Mouse (Mus musculus): Measurements from ENCODE around the gene Olfr785. TPM values are rescaled to one million over a fixed set of nuclear protein-coding genes. Genes with fewer than 3 reads are reported as not detected.
"Not testable (repeated sequence)": the region's sequence is repeated elsewhere in the genome, so short reads cannot be mapped to it uniquely, and the experiment has no call there.

The Olfr785 gene
- not detected in 2 replicates for total RNA-seq (2014; rRNA removed)
- polyA plus RNA-seq (2015; fragmentation: Nextera tagmentation; extraction: Ambion mirVana): not detected in 2 replicates

DNA sequence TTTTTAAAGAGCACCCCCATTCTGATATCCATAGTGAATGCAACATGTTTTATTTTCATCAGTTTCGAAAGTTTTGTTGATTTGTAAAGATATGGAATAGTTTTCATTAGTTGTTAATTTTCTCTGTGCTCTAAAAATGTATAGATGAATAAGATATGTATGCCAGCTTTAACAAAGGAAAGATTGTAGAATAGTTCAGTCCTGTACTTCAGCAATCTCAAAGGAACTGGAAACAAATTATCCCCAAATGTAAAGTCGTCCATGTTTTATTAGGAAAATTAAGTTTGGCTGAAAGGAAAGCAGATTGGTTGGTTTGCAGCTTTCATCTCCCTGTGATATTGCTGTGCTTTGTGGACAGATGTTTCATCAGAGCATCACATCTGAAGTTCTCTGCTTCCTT, at the start of gene Olfr785:
TSS of gene Olfr785 (plus strand) at position 301 of the 400 bp plus-strand sequence.
- 79% methylated on average over 2 of the region's 2 CpGs for WGBS
- Histone ChIP-seq H3K4me3 (ENCODE audit: low read length) (no peak within 1 kb of the TSS), H3K4me2 (ENCODE audit: low read depth, low read length) (no peak within 1 kb of the TSS), H3K36me3 (ENCODE audit: insufficient read depth, low read length) (no peaks in the 10 kb centered on the region), H3K9me3 (ENCODE audit: low read length) (no peaks in the 10 kb centered on the region), H3K9ac (replicated peaks; ENCODE audit: low read length) (no peak within 1 kb of the TSS), H3K27me3 (ENCODE audit: insufficient read depth, low read length) (no peaks in the 10 kb centered on the region), H3K27ac (no peak within 1 kb of the TSS), H3K4me1 (ENCODE audit: insufficient read depth, low read length) (no peaks in the 10 kb centered on the region)
- ATAC-seq (no peak), DNase-seq (ENCODE audit: low spot score) (no peak)
- TF ChIP-seq CTCF (IDR thresholded peaks at IDR 0.05; ENCODE audit: low read depth): no peak

DNA sequence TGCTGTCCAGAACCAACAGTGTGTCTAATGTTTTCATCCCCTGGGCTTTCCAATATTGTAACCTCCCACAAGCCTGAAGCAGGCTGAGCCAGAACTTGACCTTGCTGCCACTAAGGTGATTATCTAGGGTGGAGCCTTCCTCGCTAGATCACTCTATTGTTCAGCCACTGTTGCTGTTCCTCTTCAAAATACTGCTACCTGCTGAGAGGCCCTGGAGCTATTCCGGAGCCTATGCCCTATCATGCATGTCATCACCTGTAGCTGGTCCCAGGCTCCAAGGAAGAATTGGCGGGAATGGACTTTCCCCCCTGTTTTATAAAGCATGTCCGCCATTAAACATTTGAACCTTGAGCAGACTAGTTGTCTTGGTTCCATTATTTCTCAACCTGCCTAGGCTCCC, 48.7 kb upstream of the Olfr785 start:
- H3K9ac ChIP-seq (replicated peaks; ENCODE audit: low read length); H3K27me3 ChIP-seq (ENCODE audit: insufficient read depth, low read length); H3K4me3 ChIP-seq (ENCODE audit: low read length); H3K27ac ChIP-seq; ATAC-seq; H3K4me1 ChIP-seq (ENCODE audit: insufficient read depth, low read length); DNase-seq (ENCODE audit: low spot score); H3K4me2 ChIP-seq (ENCODE audit: low read depth, low read length); H3K9me3 ChIP-seq (ENCODE audit: low read length); H3K36me3 ChIP-seq (ENCODE audit: insufficient read depth, low read length): not testable (repeated sequence)
- WGBS: 84% methylated on average over 4 of the region's 4 CpGs

DNA sequence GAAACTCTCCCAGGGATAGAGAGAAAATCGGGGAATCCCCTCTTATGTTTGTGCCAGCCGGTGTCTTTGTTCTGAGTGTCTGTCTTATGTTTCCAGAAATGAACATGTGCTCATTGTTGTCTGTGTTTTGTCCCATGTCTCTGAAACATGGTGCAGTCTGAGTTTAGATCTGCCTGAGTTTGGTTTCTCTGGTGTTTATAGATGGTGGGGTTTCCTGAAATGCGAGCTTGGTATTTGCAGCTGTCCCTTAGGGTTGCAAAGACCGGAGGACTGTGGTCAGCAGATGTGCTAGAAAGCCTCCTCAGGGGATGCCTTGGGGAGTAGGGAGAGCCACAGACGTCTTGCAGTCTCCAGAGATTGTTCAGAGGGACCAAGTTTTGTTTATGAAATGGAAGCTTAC, 47.9 kb upstream of the Olfr785 start:
- H3K4me1 ChIP-seq (ENCODE audit: insufficient read depth, low read length): no peaks in the 10 kb centered on the region
- no peaks in the 10 kb centered on the region for H3K27me3 ChIP-seq (ENCODE audit: insufficient read depth, low read length)
- H3K9ac ChIP-seq (replicated peaks; ENCODE audit: low read length): no peak overlapping the region
- ATAC-seq (no peak), DNase-seq (ENCODE audit: low spot score) (no peak)
- no peak for TF ChIP-seq CTCF (IDR thresholded peaks at IDR 0.05; ENCODE audit: low read depth)
- H3K27ac ChIP-seq: no peak overlapping the region
- no peak overlapping the region for H3K4me3 ChIP-seq (ENCODE audit: low read length)
- WGBS: 80% methylated on average over 5 of the region's 5 CpGs
- no peaks in the 10 kb centered on the region for H3K9me3 ChIP-seq (ENCODE audit: low read length)
- no peak overlapping the region for H3K4me2 ChIP-seq (ENCODE audit: low read depth, low read length)
- H3K36me3 ChIP-seq (ENCODE audit: insufficient read depth, low read length): no peaks in the 10 kb centered on the region

DNA sequence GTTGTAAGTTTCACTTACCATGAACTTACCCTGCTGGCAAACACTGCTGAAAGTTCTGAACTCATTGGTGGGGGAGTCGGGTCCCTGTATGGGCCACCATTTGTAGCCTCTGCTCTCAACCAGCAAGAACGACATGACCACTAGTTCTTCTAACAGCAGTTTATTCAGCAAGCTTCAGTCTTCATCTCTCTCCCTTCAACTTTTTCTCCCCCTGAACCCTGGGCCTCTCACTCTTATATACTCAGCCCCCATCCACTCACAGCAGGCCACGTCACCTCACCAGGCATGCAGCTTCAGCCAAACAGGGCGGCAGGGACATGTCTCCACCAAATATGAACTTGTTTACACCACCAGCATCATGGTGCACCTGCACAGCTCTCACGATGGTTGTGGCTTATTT, 31.2 kb upstream of the Olfr785 start:
- not testable (repeated sequence) for H3K27me3 ChIP-seq (ENCODE audit: insufficient read depth, low read length); H3K9ac ChIP-seq (replicated peaks; ENCODE audit: low read length); H3K4me1 ChIP-seq (ENCODE audit: insufficient read depth, low read length); H3K36me3 ChIP-seq (ENCODE audit: insufficient read depth, low read length); H3K4me2 ChIP-seq (ENCODE audit: low read depth, low read length); ATAC-seq; DNase-seq (ENCODE audit: low spot score); H3K4me3 ChIP-seq (ENCODE audit: low read length); H3K27ac ChIP-seq; H3K9me3 ChIP-seq (ENCODE audit: low read length)
- 88% methylated on average over 5 of the region's 5 CpGs for WGBS

DNA sequence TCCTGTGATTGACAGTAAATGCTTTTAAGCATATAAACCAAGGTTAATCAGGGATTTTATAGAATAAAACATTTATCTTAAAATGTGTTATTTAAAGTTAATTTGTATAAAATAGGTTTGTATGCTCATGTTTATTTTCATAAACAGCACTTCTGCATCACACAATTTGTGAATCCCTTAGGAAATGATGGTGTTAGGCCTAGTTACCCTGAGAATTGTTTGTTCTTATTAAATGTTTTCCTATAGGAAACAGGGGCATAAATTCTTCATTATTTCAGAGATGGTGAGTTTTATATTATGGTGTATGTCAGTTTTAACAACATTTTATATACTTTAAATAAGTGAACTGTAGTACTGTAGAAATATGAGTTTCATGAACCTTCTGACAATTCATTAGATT, 21.4 kb upstream of the Olfr785 start, which contains the start of gene Olfr784:
TSS of gene Olfr784 (plus strand) at position 301 of the 400 bp plus-strand sequence.
- Histone ChIP-seq H3K4me1 (ENCODE audit: insufficient read depth, low read length) (no peaks in the 10 kb centered on the region), H3K4me3 (ENCODE audit: low read length) (no peak within 1 kb of the TSS), H3K27ac (no peak within 1 kb of the TSS), H3K9ac (replicated peaks; ENCODE audit: low read length) (no peak within 1 kb of the TSS), H3K36me3 (ENCODE audit: insufficient read depth, low read length) (no peaks in the 10 kb centered on the region), H3K27me3 (ENCODE audit: insufficient read depth, low read length) (no peaks in the 10 kb centered on the region), H3K9me3 (ENCODE audit: low read length) (no peaks in the 10 kb centered on the region), H3K4me2 (ENCODE audit: low read depth, low read length) (no peak within 1 kb of the TSS)
- no peak for TF ChIP-seq CTCF (IDR thresholded peaks at IDR 0.05; ENCODE audit: low read depth)
- ATAC-seq (no peak), DNase-seq (ENCODE audit: low spot score) (no peak)

DNA sequence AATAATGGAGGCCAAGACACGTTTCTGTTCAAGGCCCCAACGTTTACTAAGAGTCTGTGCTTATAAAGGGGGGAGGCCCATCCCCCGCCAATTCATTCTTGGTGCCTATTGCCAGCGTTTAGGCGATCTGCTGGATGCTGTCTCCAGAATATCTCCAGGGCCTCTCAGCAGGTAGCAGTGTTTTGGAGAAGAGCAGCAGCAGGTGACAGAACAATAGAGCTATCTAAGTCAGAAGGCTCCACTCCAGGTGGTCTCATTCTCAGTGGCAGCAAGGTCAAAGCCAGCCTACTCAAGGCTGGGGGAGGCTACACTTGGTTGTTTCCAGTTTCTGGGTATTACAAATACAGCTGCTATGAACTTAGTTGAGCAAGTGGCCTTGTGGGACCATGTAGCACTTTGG, 4.3 kb upstream of the Olfr785 start:
- Histone ChIP-seq H3K4me2 (ENCODE audit: low read depth, low read length) (no peak overlapping the region), H3K27ac (no peak overlapping the region), H3K9ac (replicated peaks; ENCODE audit: low read length) (no peak overlapping the region), H3K4me3 (ENCODE audit: low read length) (no peak overlapping the region), H3K9me3 (ENCODE audit: low read length) (no peaks in the 10 kb centered on the region), H3K27me3 (ENCODE audit: insufficient read depth, low read length) (no peaks in the 10 kb centered on the region), H3K36me3 (ENCODE audit: insufficient read depth, low read length) (no peaks in the 10 kb centered on the region), H3K4me1 (ENCODE audit: insufficient read depth, low read length) (no peaks in the 10 kb centered on the region)
- TF ChIP-seq CTCF (IDR thresholded peaks at IDR 0.05; ENCODE audit: low read depth): no peak
- WGBS: 37% methylated on average over 5 of the region's 5 CpGs
- DNase-seq (ENCODE audit: low spot score): no peak
- ATAC-seq: no peak

DNA sequence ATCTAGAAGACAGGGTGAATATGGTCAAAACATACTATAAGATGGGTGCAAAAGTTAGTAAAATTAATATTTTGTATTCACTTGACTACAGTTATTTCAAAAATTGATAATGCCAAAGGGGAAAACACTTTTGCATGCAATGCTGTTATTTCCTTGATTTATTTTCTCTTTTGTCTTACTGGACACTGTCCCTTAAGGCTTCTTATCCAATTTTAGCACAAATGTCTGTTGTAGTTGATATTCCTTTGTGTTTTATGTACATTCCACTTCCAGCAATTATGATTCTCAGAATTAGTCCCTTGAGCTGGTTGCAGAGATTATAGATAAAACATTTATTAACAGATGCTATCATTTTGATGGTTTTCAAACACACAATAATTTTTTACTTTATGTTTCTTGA, 21.8 kb downstream of the Olfr785 start, which contains the start of gene Olfr786:
TSS of gene Olfr786 (plus strand) at position 301 of the 400 bp plus-strand sequence.
- Histone ChIP-seq H3K36me3 (ENCODE audit: insufficient read depth, low read length) (no peaks in the 10 kb centered on the region), H3K4me3 (ENCODE audit: low read length) (no peak within 1 kb of the TSS), H3K27me3 (ENCODE audit: insufficient read depth, low read length) (no peaks in the 10 kb centered on the region), H3K4me2 (ENCODE audit: low read depth, low read length) (no peak within 1 kb of the TSS), H3K9me3 (ENCODE audit: low read length) (no peaks in the 10 kb centered on the region), H3K9ac (replicated peaks; ENCODE audit: low read length) (no peak within 1 kb of the TSS), H3K4me1 (ENCODE audit: insufficient read depth, low read length) (no peaks in the 10 kb centered on the region), H3K27ac (no peak within 1 kb of the TSS)
- ATAC-seq: no peak
- no peak for DNase-seq (ENCODE audit: low spot score)
- TF ChIP-seq CTCF (IDR thresholded peaks at IDR 0.05; ENCODE audit: low read depth): no peak

Other genes with a start within 250 kb of the Olfr785 start
- not detected in 2 replicates for gene Olfr771, start 240.7 kb upstream of the Olfr785 start, total RNA-seq (2014; rRNA removed)
- gene Olfr771, start 240.7 kb upstream of the Olfr785 start, polyA plus RNA-seq (2015; fragmentation: Nextera tagmentation; extraction: Ambion mirVana): not detected in 2 replicates
- not detected in 2 replicates for gene Olfr772, start 227.5 kb upstream of the Olfr785 start, total RNA-seq (2014; rRNA removed)
- not detected in 2 replicates for gene Olfr772, start 227.5 kb upstream of the Olfr785 start, polyA plus RNA-seq (2015; fragmentation: Nextera tagmentation; extraction: Ambion mirVana)
- gene Olfr773, start 218.0 kb upstream of the Olfr785 start, total RNA-seq (2014; rRNA removed): not detected in 2 replicates
- gene Olfr773, start 218.0 kb upstream of the Olfr785 start, polyA plus RNA-seq (2015; fragmentation: Nextera tagmentation; extraction: Ambion mirVana): not detected in 2 replicates
- not detected in 2 replicates for gene Olfr774, start 169.2 kb upstream of the Olfr785 start, total RNA-seq (2014; rRNA removed)
- gene Olfr774, start 169.2 kb upstream of the Olfr785 start, polyA plus RNA-seq (2015; fragmentation: Nextera tagmentation; extraction: Ambion mirVana): not detected in 2 replicates
- not detected in 2 replicates for gene Olfr775, start 157.0 kb upstream of the Olfr785 start, total RNA-seq (2014; rRNA removed)
- gene Olfr775, start 157.0 kb upstream of the Olfr785 start, polyA plus RNA-seq (2015; fragmentation: Nextera tagmentation; extraction: Ambion mirVana): not detected in 2 replicates
- not detected in 2 replicates for gene Olfr776, start 146.3 kb upstream of the Olfr785 start, total RNA-seq (2014; rRNA removed)
- gene Olfr776, start 146.3 kb upstream of the Olfr785 start, polyA plus RNA-seq (2015; fragmentation: Nextera tagmentation; extraction: Ambion mirVana): not detected in 2 replicates
- gene Olfr777, start 133.9 kb upstream of the Olfr785 start, total RNA-seq (2014; rRNA removed): not detected in 2 replicates
- not detected in 2 replicates for gene Olfr777, start 133.9 kb upstream of the Olfr785 start, polyA plus RNA-seq (2015; fragmentation: Nextera tagmentation; extraction: Ambion mirVana)
- gene Olfr780, start 87.3 kb upstream of the Olfr785 start, total RNA-seq (2014; rRNA removed): not detected in 2 replicates
- gene Olfr780, start 87.3 kb upstream of the Olfr785 start, polyA plus RNA-seq (2015; fragmentation: Nextera tagmentation; extraction: Ambion mirVana): not detected in 2 replicates
- not detected in 2 replicates for gene Olfr781, start 76.6 kb upstream of the Olfr785 start, total RNA-seq (2014; rRNA removed)
- not detected in 2 replicates for gene Olfr781, start 76.6 kb upstream of the Olfr785 start, polyA plus RNA-seq (2015; fragmentation: Nextera tagmentation; extraction: Ambion mirVana)
- gene Olfr782, start 56.6 kb upstream of the Olfr785 start, total RNA-seq (2014; rRNA removed): not detected in 2 replicates
- gene Olfr782, start 56.6 kb upstream of the Olfr785 start, polyA plus RNA-seq (2015; fragmentation: Nextera tagmentation; extraction: Ambion mirVana): not detected in 2 replicates
- 0.61 and 0.68 TPM in 2 replicates for gene Olfr784, start 21.3 kb upstream of the Olfr785 start, total RNA-seq (2014; rRNA removed)
- gene Olfr784, start 21.3 kb upstream of the Olfr785 start, polyA plus RNA-seq (2015; fragmentation: Nextera tagmentation; extraction: Ambion mirVana): 0.05 and 0.08 TPM in 2 replicates
- not detected in 2 replicates for gene Olfr786, start 21.9 kb downstream of the Olfr785 start, total RNA-seq (2014; rRNA removed)
- gene Olfr786, start 21.9 kb downstream of the Olfr785 start, polyA plus RNA-seq (2015; fragmentation: Nextera tagmentation; extraction: Ambion mirVana): not detected in 2 replicates
- gene Olfr787, start 56.4 kb downstream of the Olfr785 start, total RNA-seq (2014; rRNA removed): not detected in 2 replicates
- gene Olfr787, start 56.4 kb downstream of the Olfr785 start, polyA plus RNA-seq (2015; fragmentation: Nextera tagmentation; extraction: Ambion mirVana): not detected in 2 replicates
- not detected in 2 replicates for gene Olfr788, start 65.6 kb downstream of the Olfr785 start, total RNA-seq (2014; rRNA removed)
- not detected in 2 replicates for gene Olfr788, start 65.6 kb downstream of the Olfr785 start, polyA plus RNA-seq (2015; fragmentation: Nextera tagmentation; extraction: Ambion mirVana)
- gene Olfr789, start 79.3 kb downstream of the Olfr785 start, total RNA-seq (2014; rRNA removed): not detected in 2 replicates
- not detected in 2 replicates for gene Olfr789, start 79.3 kb downstream of the Olfr785 start, polyA plus RNA-seq (2015; fragmentation: Nextera tagmentation; extraction: Ambion mirVana)
- not detected in 2 replicates for gene Olfr790, start 93.1 kb downstream of the Olfr785 start, total RNA-seq (2014; rRNA removed)
- not detected in 2 replicates for gene Olfr790, start 93.1 kb downstream of the Olfr785 start, polyA plus RNA-seq (2015; fragmentation: Nextera tagmentation; extraction: Ambion mirVana)
- not detected in 2 replicates for gene Olfr791, start 116.4 kb downstream of the Olfr785 start, total RNA-seq (2014; rRNA removed)
- not detected in 2 replicates for gene Olfr791, start 116.4 kb downstream of the Olfr785 start, polyA plus RNA-seq (2015; fragmentation: Nextera tagmentation; extraction: Ambion mirVana)
- not detected in 2 replicates for gene Olfr792, start 133.7 kb downstream of the Olfr785 start, total RNA-seq (2014; rRNA removed)
- not detected in 2 replicates for gene Olfr792, start 133.7 kb downstream of the Olfr785 start, polyA plus RNA-seq (2015; fragmentation: Nextera tagmentation; extraction: Ambion mirVana)
- not detected in 2 replicates for gene Olfr794, start 162.2 kb downstream of the Olfr785 start, total RNA-seq (2014; rRNA removed)
- gene Olfr794, start 162.2 kb downstream of the Olfr785 start, polyA plus RNA-seq (2015; fragmentation: Nextera tagmentation; extraction: Ambion mirVana): not detected in 2 replicates
- not detected in 2 replicates for gene Olfr796, start 207.1 kb downstream of the Olfr785 start, total RNA-seq (2014; rRNA removed)
- not detected in 2 replicates for gene Olfr796, start 207.1 kb downstream of the Olfr785 start, polyA plus RNA-seq (2015; fragmentation: Nextera tagmentation; extraction: Ambion mirVana)
- not detected in 2 replicates for gene Olfr798, start 222.5 kb downstream of the Olfr785 start, total RNA-seq (2014; rRNA removed)
- gene Olfr798, start 222.5 kb downstream of the Olfr785 start, polyA plus RNA-seq (2015; fragmentation: Nextera tagmentation; extraction: Ambion mirVana): not detected in 2 replicates
- gene Olfr799, start 232.1 kb downstream of the Olfr785 start, total RNA-seq (2014; rRNA removed): not detected in 2 replicates
- not detected in 2 replicates for gene Olfr799, start 232.1 kb downstream of the Olfr785 start, polyA plus RNA-seq (2015; fragmentation: Nextera tagmentation; extraction: Ambion mirVana)